In the genomic region with DNA sequence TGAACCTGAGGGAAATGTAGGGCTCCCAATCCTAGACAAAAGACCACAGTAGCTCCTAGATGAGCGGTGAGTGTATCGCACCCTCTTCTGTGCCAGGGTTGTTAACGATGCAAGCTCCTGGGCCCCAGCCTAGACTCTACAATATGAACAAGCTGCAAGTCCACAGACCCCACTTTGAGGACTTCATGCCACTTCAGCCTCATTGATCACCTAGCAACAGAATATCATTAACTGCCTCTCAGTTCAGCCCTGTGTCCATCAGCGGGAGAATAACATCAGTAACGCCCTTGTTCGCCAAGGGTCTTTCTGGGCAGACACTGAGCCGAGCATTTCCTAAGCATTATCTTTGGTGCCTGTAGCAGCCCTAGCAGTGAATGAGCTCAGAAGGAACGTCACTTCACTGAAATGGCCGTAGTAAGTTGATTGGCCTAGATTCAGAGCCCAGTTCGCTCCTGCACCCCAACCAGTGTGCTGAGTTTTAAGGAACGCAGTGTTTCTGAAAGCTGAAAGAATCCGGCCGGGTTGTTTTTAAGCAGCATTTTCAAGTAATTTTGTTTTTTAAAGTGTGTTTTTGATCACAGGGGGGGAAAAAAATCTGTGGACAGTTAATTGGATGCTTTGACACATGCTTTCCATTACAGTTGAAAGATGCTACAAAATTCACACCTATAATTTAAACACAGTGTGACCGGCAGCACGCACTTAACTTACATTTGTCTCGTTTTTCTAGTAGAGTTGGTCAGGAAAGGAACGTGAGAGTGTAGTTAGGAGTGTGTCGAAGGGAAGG, we compare ENCODE assay signal across 11 mouse cellular contexts. TPM values are rescaled to one million over a fixed set of nuclear protein-coding genes. Genes with fewer than 3 reads are reported as not detected.
DNase-seq lines count a peak whose midpoint lies in the region; ATAC-seq and TF ChIP-seq lines count a peak whose summit lies in the region.
"Had no signal": no experiment of that assay in that cellular context is flagged by ENCODE, and none has a peak within 500 bp of the region (broad histone marks: within the 10 kb centered on the region; RNA-seq: fewer than 3 reads in every experiment).

No protein-coding gene starts in this region.

- peak; percentile 93 for ATAC-seq in hindbrain, embryonic 12.5 days (ENCODE audit: low FRiP score)
- ATAC-seq in liver, embryonic 12.5 days = no peak
- ATAC-seq: intestine, postnatal 0 days had no signal

- H3K4me2 ChIP-seq in hindbrain, embryonic 12.5 days (replicated peaks) = peak overlapping the region; percentile 13; the same call in 1 of the 2 replicates
- H3K4me2 ChIP-seq in liver, embryonic 12.5 days = no peak overlapping the region
- H3K4me2 ChIP-seq: liver, embryonic 13.5 days had no signal

- no peak for TF ChIP-seq CTCF in olfactory bulb, adult 2 months (IDR thresholded peaks at IDR 0.05; ENCODE audit: insufficient read depth, low read depth, low read length)

- WGBS in hindbrain, embryonic 12.5 days = 47% methylated on average over 18 of the region's 18 CpGs
- 75% methylated on average over 18 of the region's 18 CpGs for WGBS in olfactory bulb, adult 2 months
- WGBS in liver, embryonic 12.5 days (ENCODE audit: insufficient replicate concordance) = 83% methylated on average over 18 of the region's 18 CpGs

- DNase-seq in right cerebral cortex, postnatal 10 days (ENCODE audit: low spot score in 2 of 2) = peak; percentile 69 to 86
- DNase-seq in right cerebral cortex, postnatal 14 days = no peak
- peak; percentile 16 to 69 for DNase-seq in left cerebral cortex, postnatal 25 days (ENCODE audit: low spot score in 2 of 2)
- DNase-seq in spleen, postnatal 10 days (ENCODE audit: low spot score in 2 of 2) = no peak
- DNase-seq in spleen, postnatal 36 days (ENCODE audit: low spot score in 2 of 2) = no peak
- DNase-seq: cerebellum, adult 11 months; liver, embryonic 13.5 days had no signal

- H3K4me3 ChIP-seq in hindbrain, embryonic 12.5 days = no peak overlapping the region
- H3K4me3 ChIP-seq in olfactory bulb, adult 2 months (ENCODE audit: insufficient read depth, low read depth, low read length) = no peak overlapping the region
- H3K4me3 ChIP-seq in liver, embryonic 12.5 days = no peak overlapping the region
- H3K4me3 ChIP-seq: liver, embryonic 13.5 days had no signal

- peaks cover 15% of the 10 kb centered on the region; the same call in 1 of the 2 replicates for H3K4me1 ChIP-seq in hindbrain, embryonic 12.5 days
- no peaks in the 10 kb centered on the region; the same call in 1 of the 2 replicates for H3K4me1 ChIP-seq in olfactory bulb, adult 2 months (ENCODE audit: control insufficient read depth, insufficient read depth, low read length)
- H3K4me1 ChIP-seq in liver, embryonic 12.5 days = no peaks in the 10 kb centered on the region
- H3K4me1 ChIP-seq: liver, embryonic 13.5 days had no signal

- H3K9ac ChIP-seq in hindbrain, embryonic 12.5 days = no peak overlapping the region; the same call in 1 of the 2 replicates
- H3K9ac ChIP-seq in liver, embryonic 12.5 days = no peak overlapping the region
- H3K9ac ChIP-seq: liver, embryonic 13.5 days had no signal

- TF ChIP-seq POLR2A in olfactory bulb, adult 2 months (IDR thresholded peaks at IDR 0.05; ENCODE audit: insufficient read depth, low read depth, low read length) = no peak

- H3K27ac ChIP-seq in hindbrain, embryonic 12.5 days = peak overlapping the region; percentile 72; the same call in 1 of the 2 replicates
- peak overlapping the region; percentile 57 for H3K27ac ChIP-seq in olfactory bulb, adult 2 months (ENCODE audit: insufficient read depth, low read depth, low read length)
- H3K27ac ChIP-seq in liver, embryonic 12.5 days = no peak overlapping the region
- H3K27ac ChIP-seq: liver, embryonic 13.5 days had no signal

- intact Hi-C loops in left cerebral cortex, postnatal 25 days (cut with DNase I) = no loop called here

- no peaks in the 10 kb centered on the region for H3K36me3 ChIP-seq in hindbrain, embryonic 12.5 days
- peaks cover 8% of the 10 kb centered on the region; the same call in 1 of the 2 replicates for H3K36me3 ChIP-seq in liver, embryonic 12.5 days

- H3K27me3 ChIP-seq in hindbrain, embryonic 12.5 days = no peaks in the 10 kb centered on the region
- H3K27me3 ChIP-seq in liver, embryonic 12.5 days (replicated peaks) = no peaks in the 10 kb centered on the region
- H3K27me3 ChIP-seq: liver, embryonic 13.5 days had no signal

- H3K9me3 ChIP-seq in hindbrain, embryonic 12.5 days (replicated peaks) = no peaks in the 10 kb centered on the region
- H3K9me3 ChIP-seq in liver, embryonic 12.5 days (replicated peaks) = no peaks in the 10 kb centered on the region
- H3K9me3 ChIP-seq: liver, embryonic 13.5 days had no signal

RNA-seq across cellular contexts. Expression of a gene that starts 32.1 kb away (rescaled TPM):
- 52.0 and 52.5 TPM in 2 replicates for polyA plus RNA-seq in hindbrain, embryonic 12.5 days (2016; fragmentation: Nextera tagmentation; extraction: Ambion mirVana)
- total RNA-seq in left cerebral cortex, postnatal 25 days (2021) = 10 to 100 TPM; 13.0 to 13.7 TPM
- polyA plus RNA-seq in olfactory bulb, adult 2 months (2012; ENCODE audit: insufficient read depth, insufficient read length, low replicate concordance, missing spikeins) = not detected in 2 replicates
- polyA plus RNA-seq in liver, embryonic 12.5 days (2016; fragmentation: Nextera tagmentation; extraction: Ambion mirVana) = 25.0 and 26.0 TPM in 2 replicates

RNA-seq across cellular contexts. Expression of a gene that starts 47.3 kb away (rescaled TPM):
- 61.4 and 64.3 TPM in 2 replicates for polyA plus RNA-seq in hindbrain, embryonic 12.5 days (2016; fragmentation: Nextera tagmentation; extraction: Ambion mirVana)
- total RNA-seq in left cerebral cortex, postnatal 25 days (2021) = 10 to 100 TPM; 35.7 to 45.1 TPM
- polyA plus RNA-seq in olfactory bulb, adult 2 months (2012; ENCODE audit: insufficient read depth, insufficient read length, low replicate concordance, missing spikeins) = not detected in 2 replicates
- 25.6 and 27.4 TPM in 2 replicates for polyA plus RNA-seq in liver, embryonic 12.5 days (2016; fragmentation: Nextera tagmentation; extraction: Ambion mirVana)

Comparison
In these comparisons a context has a peak if more than half of its experiments do, and no peak if none do; other contexts are left out.
1. DNase-seq: peak in right cerebral cortex, postnatal 10 days (2 of 2) and left cerebral cortex, postnatal 25 days (2 of 2); none in right cerebral cortex, postnatal 14 days (single experiment), spleen, postnatal 10 days (0 of 2) and spleen, postnatal 36 days (0 of 2).
2. RNA of a gene that starts 32.1 kb away (polyA plus RNA-seq): 52.0 to 52.5 TPM in hindbrain, embryonic 12.5 days and 25.0 to 26.0 TPM in liver, embryonic 12.5 days; not detected in olfactory bulb, adult 2 months; every median in the first group is over 10 times any median in the second.
3. RNA of a gene that starts 47.3 kb away (polyA plus RNA-seq): 61.4 to 64.3 TPM in hindbrain, embryonic 12.5 days and 25.6 to 27.4 TPM in liver, embryonic 12.5 days; not detected in olfactory bulb, adult 2 months; every median in the first group is over 10 times any median in the second.